Mouse (Mus musculus) liver, adult 2 months (tissue): ENCODE measurements around the gene Fbxo27. TPM values are rescaled to one million over a fixed set of nuclear protein-coding genes. Genes with fewer than 3 reads are reported as not detected.
"Not testable (repeated sequence)": the region's sequence is repeated elsewhere in the genome, so short reads cannot be mapped to it uniquely, and the experiment has no call there.

Experiments
- DNase-seq: peaks from one replicate; pipeline ENCODE4 v3.0.0-alpha.2; 2011; ENCODE audit warnings: low read depth, low spot score; ENCODE audit errors: extremely low read depth
- H3K27ac ChIP-seq: fragments of 200-500 bp; replicated peaks from 2 replicates; pipeline ENCODE4 v1.5.1; 2012; ENCODE audit warnings: low read depth, mild to moderate bottlenecking, control low read depth, inconsistent platforms, low read length; ENCODE audit not compliant: insufficient read depth
- H3K27me3 ChIP-seq: fragments of 200-500 bp; 2 replicates; pipeline ENCODE4 v1.6.1; 2012; ENCODE audit warnings: mild to moderate bottlenecking, moderate library complexity, low read length, inconsistent platforms; ENCODE audit not compliant: control insufficient read depth, insufficient read depth
- H3K36me3 ChIP-seq: fragments of 200-500 bp; 2 replicates; pipeline ENCODE4 v1.6.1; 2012; ENCODE audit warnings: low read length, inconsistent platforms; ENCODE audit not compliant: control insufficient read depth, insufficient read depth
- H3K4me1 ChIP-seq: fragments of 200-500 bp; 2 replicates; pipeline ENCODE4 v1.6.1; 2011; ENCODE audit warnings: low read length; ENCODE audit not compliant: control insufficient read depth, insufficient read depth
- H3K4me3 ChIP-seq: fragments of 200-500 bp; 2 replicates; pipeline ENCODE4 v1.5.1; 2011; ENCODE audit warnings: low read depth, mild to moderate bottlenecking, control low read depth, low read length, moderate library complexity; ENCODE audit not compliant: insufficient read depth
- H3K79me2 ChIP-seq: fragments of 200-500 bp; 2 replicates; pipeline ENCODE4 v1.6.1; 2012; ENCODE audit warnings: inconsistent platforms, mild to moderate bottlenecking, low read length, moderate library complexity; ENCODE audit not compliant: control insufficient read depth, insufficient read depth
- H3K9ac ChIP-seq: fragments of 200-500 bp; 2 replicates; pipeline ENCODE4 v1.6.1; 2012; ENCODE audit warnings: low read depth, mild to moderate bottlenecking, control low read depth, inconsistent platforms, low read length
- CTCF ChIP-seq: fragments of 200-500 bp; IDR thresholded peaks from 2 replicates; pipeline ENCODE4 v1.5.1; 2011; ENCODE audit warnings: low read depth, low read length, control low read depth
- POLR2A ChIP-seq: fragments of 200-500 bp; IDR thresholded peaks from 2 replicates; pipeline ENCODE4 v1.6.1; 2011; ENCODE audit warnings: low read length, control low read depth; ENCODE audit not compliant: insufficient read depth; ENCODE audit errors: extremely low read depth
- WGBS: fragments of 180-500 bp; shearing (Covaris S2); methylation state at CpG from one replicate; pipeline ENCODE4 v1.1.7; 2018; 5-methylcytosine and 5-hydroxymethylcytosine counted together
- polyA plus RNA-seq: library from polyadenylated mRNA; depleted of rRNA; stranded (reverse); fragments of >200 nt; gene quantifications from 2 replicates; pipeline ENCODE4 v1.2.3, GENCODE M21; 2012
- total RNA-seq: library from RNA; depleted of rRNA; stranded (reverse); fragments of >200 nt; gene quantifications from 2 replicates; pipeline ENCODE4 v1.2.3, GENCODE M21; 2014

The Fbxo27 gene
- total and polyA plus RNA-seq, 2 experiments = 0.16 TPM; not detected in 1

DNA sequence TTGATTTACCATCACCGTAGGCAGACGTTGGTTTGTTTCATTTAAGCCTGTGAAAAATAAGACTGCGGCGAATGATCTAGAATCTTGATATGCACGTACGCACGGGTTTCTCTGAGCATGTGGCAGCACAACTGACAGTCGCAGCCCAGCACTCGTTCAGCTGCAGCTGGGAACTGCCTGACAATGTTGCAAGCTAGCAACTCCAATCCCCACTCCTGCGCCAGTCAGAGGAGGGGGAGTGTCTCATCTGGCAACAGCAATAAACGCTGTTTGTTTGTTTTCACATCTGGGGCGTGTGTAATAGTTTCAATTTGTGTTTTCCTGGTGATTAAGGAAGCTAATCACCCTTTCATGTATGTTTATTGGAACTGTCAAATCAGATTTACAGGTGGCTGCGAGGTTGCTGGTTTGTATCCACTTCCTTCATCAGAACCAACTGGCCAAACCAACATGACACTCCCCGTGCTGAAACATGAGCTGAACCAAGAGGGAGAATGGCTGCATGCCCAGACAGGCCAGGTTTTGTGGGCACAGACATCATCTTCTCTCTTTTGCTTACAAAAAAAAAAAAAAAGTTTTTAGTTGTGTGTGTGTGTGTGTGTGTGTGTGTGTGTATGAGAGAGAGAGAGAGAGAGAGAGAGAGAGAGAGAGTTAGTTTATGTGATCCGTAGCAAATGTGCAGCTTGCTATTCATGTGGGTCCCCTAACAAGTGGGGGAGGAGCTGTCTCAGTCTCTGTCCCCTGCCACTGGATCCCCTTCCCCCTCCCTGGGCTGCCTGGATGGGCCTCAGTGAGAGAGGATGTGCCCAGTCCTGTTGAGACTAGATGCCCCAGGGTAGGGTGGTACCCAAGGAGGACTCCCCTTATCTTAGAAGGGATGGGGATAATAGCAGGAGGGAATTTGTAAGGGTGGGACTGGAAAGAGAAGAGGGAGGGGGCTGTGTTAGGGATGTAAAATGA, 26.7 kb upstream of the Fbxo27 start:
- no peak for TF ChIP-seq POLR2A
- TF ChIP-seq CTCF = no peak
- H3K4me3 ChIP-seq = no peak overlapping the region
- DNase-seq = no peak

DNA sequence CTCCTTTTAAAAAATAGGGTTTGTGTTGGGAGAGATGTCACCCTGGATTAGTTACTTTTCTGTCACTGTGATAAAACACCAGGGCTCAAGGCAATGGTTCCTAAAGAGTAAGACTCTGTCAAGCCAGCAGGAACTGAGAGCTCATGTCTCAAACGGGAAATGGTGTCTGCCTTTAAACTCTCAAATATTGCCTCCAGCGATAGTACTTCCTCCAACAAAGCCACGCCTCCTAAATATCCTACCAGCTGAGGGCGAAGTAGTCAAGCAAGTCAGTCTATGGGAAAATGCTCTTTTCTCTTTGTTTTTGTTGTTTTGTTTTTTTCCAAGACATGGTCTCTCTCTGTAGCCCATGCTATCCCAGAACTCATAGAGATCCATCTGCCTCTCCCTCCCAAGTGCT, 21.5 kb upstream of the Fbxo27 start:
- WGBS = 54% methylated on average over 4 of the region's 4 CpGs
- DNase-seq = peak; percentile 33
- no peak overlapping the region for H3K9ac ChIP-seq
- no peaks in the 10 kb centered on the region for H3K27me3 ChIP-seq
- H3K4me3 ChIP-seq = no peak overlapping the region
- H3K4me1 ChIP-seq = no peaks in the 10 kb centered on the region
- H3K27ac ChIP-seq = no peak overlapping the region
- no peaks in the 10 kb centered on the region for H3K79me2 ChIP-seq
- no peak for TF ChIP-seq CTCF
- no peak for TF ChIP-seq POLR2A
- H3K36me3 ChIP-seq = no peaks in the 10 kb centered on the region

More for the DNA sequence above, 26.7 kb upstream of the Fbxo27 start:
- Histone ChIP-seq H3K4me1 (no peaks in the 10 kb centered on the region), H3K9ac (no peak overlapping the region), H3K36me3 (no peaks in the 10 kb centered on the region), H3K79me2 (no peaks in the 10 kb centered on the region), H3K27me3 (no peaks in the 10 kb centered on the region), H3K27ac (no peak overlapping the region)
- 30% methylated on average over 15 of the region's 15 CpGs for WGBS

DNA sequence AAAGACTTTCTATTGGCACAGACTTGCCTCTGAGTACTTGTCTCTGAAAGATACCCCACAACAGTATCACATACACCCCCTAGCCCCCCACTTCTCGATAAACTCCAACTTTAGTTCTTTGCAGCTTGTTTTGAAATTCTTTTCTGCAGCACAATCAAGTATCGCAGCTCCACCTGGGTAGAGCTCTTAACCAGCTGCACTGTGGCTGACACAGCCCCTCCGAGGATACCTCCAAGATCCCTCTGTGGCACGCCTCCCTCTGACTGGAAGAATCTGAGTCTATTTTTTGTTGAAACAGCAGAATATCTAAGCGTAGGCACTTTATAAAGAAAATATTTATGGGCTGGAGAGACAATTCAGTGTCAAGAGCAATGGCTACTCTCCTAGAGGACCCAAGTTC, 20.4 kb upstream of the Fbxo27 start:
- no peaks in the 10 kb centered on the region for H3K79me2 ChIP-seq
- no peaks in the 10 kb centered on the region for H3K4me1 ChIP-seq
- H3K27ac ChIP-seq = no peak overlapping the region
- H3K36me3 ChIP-seq = no peaks in the 10 kb centered on the region
- no peak overlapping the region for H3K4me3 ChIP-seq
- H3K27me3 ChIP-seq = no peaks in the 10 kb centered on the region
- DNase-seq = no peak
- no peak overlapping the region for H3K9ac ChIP-seq
- TF ChIP-seq CTCF (no peak), POLR2A (no peak)
- WGBS = 91% methylated on average over 5 of the region's 5 CpGs

DNA sequence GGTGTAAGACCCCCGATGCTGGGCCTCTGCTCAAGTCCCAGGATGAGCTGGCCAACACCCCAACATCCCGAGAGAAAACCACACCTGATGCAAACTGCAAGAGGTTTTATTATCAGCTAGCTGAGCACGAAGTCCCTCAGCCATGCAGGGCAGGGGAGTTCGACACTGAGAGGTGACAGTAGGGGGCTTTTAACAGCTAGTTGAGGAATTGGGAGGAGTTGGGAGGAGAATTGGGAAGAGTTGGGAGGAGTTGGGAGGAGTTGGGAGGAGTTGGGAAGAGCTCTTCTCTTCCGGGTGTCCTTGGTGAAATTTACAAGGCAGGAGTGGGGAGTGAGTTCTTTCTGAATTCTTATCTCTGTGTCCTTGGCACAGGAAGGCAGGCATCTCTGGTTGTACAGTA, 19.9 kb upstream of the Fbxo27 start:
- not testable (repeated sequence) for H3K4me1 ChIP-seq, H3K36me3 ChIP-seq, H3K27ac ChIP-seq, DNase-seq, H3K9ac ChIP-seq, H3K79me2 ChIP-seq, H3K27me3 ChIP-seq, H3K4me3 ChIP-seq
- 75% methylated on average over 5 of the region's 5 CpGs for WGBS

DNA sequence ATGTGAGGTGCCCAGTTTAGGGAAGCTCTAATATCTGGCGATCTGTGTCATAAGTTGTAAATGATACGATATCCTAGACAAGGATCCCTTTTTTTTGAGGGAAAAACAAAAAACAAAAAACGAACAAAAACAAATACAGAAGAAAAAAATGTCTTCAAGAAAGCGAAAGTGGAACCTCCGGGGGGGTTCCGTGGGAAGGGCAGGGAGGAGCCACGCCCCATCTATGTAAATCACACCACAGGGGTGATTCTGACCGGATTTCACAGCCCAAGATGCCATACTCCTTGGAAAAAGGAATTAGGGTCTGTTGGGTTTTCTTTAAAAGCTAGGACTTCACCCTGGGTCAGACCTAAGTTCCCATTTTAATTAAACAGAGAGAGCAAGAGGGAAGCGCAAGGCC, 17.7 kb upstream of the Fbxo27 start:
- H3K79me2 ChIP-seq = no peaks in the 10 kb centered on the region
- no peak overlapping the region for H3K27ac ChIP-seq
- H3K4me3 ChIP-seq = no peak overlapping the region
- H3K36me3 ChIP-seq = no peaks in the 10 kb centered on the region
- H3K4me1 ChIP-seq = no peaks in the 10 kb centered on the region
- WGBS = 74% methylated on average over 9 of the region's 9 CpGs
- no peak overlapping the region for H3K9ac ChIP-seq
- no peaks in the 10 kb centered on the region for H3K27me3 ChIP-seq
- no peak for TF ChIP-seq POLR2A
- TF ChIP-seq CTCF = no peak
- DNase-seq = no peak

DNA sequence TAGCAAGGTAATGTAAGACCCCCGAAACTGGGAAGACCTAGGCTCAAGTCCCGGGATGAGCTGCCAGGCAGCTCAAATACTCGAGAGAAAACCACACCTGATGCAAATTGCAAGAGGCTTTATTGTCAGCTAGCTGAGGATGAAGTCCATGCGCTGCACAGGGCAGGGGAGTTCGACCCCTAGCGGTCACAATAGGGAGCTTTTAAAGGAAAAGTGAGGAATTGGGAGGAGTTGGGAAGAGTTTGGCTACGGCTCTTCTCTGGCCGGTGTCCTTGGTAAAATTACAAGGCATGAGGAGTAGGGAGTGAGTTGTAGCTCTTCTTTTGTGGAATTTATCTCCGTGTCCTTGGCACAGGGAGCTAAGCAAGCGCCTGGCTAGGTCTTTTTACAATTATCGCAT, 16.9 kb upstream of the Fbxo27 start:
- H3K36me3 ChIP-seq = no peaks in the 10 kb centered on the region
- no peaks in the 10 kb centered on the region for H3K27me3 ChIP-seq
- H3K4me1 ChIP-seq = no peaks in the 10 kb centered on the region
- no peak overlapping the region for H3K9ac ChIP-seq
- no peak overlapping the region for H3K27ac ChIP-seq
- peak; percentile 12 for DNase-seq
- no peak overlapping the region for H3K4me3 ChIP-seq
- TF ChIP-seq CTCF (peak; percentile 60), POLR2A (no peak)
- 37% methylated on average over 11 of the region's 11 CpGs for WGBS
- no peaks in the 10 kb centered on the region for H3K79me2 ChIP-seq
